Mouse (Mus musculus): Measurements from ENCODE around the gene Xrra1.

- TF ChIP-seq POLR2A (IDR thresholded peaks at IDR 0.05; ENCODE audit: control insufficient read depth, low read depth, low read length) (no peak), CTCF (IDR thresholded peaks at IDR 0.05; ENCODE audit: control insufficient read depth, insufficient read depth, insufficient replicate concordance, low read depth, low read length) (no peak)
Observed at GRCm38 (mm10) chr7:99926916-99927714, 68.2 kb downstream of the Xrra1 start.
